Mouse (Mus musculus): ENCODE measurements around the gene Crtc3. TPM values are rescaled to one million over a fixed set of nuclear protein-coding genes. Genes with fewer than 3 reads are reported as not detected.

Gene Crtc3
- total RNA-seq (2021), result 10 to 100 TPM; 15.5 to 24.9 TPM

DNA sequence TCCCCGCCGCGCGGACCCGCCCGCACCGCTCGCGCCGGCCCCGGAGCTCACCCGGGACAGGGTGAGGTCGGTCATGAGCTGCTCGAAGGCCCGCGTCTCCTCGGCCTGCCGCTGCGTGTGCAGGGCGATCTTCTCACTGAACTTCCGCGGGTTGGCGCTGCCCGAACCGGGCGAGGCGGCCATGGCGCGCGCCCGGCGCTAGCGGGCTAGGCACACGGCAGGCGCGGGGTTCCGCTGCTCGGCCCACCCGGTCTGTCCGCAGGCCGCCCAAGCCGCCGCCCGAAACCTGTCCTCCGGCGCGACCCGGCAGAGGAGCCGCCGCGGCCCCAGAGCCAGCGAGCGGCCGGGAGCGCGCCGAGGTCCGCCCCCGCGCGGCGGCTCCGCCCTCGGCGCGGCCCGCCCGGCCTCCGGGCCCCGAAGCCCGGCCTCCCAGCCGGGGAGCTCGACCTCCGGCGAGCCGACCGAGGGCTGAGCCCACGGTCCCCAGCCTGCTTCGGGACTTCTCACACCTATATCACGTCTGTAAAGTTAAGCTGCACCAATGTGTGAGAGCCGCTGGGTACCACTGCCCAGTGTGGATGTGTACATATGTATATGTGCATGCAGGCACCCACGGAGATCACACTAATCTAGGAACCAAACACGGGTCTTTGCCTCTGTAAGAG is at the start of gene Crtc3:
TSS of gene Crtc3 (minus strand) at position 322 of the 665 bp plus-strand sequence.
- peak in 1 of 2 experiments; percentile 48 for DNase-seq (ENCODE audit: extremely low spot score in 1 of 2, low spot score in 1 of 2)

DNA sequence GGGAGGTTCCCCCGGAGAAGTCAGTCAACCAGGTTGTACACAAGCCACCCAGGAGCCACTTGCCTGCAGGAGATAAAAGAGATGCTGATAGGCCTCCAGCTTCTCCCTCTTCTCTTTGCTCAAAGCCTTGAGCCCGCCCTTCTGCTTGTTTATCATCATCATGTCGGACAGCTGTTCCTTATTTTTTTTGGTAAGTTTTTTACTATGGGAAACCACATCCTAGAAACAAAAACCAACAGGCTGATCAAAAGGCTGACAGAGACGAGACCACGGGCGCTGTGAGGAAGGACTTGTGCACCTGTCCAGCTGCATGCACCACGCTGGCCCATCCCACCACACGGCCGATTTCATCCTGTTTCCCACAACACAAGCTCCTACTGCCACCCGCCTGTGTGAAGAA is 47.5 kb upstream of the Crtc3 start:
- DNase-seq (ENCODE audit: extremely low spot score in 1 of 2, low spot score in 1 of 2), result no peak

DNA sequence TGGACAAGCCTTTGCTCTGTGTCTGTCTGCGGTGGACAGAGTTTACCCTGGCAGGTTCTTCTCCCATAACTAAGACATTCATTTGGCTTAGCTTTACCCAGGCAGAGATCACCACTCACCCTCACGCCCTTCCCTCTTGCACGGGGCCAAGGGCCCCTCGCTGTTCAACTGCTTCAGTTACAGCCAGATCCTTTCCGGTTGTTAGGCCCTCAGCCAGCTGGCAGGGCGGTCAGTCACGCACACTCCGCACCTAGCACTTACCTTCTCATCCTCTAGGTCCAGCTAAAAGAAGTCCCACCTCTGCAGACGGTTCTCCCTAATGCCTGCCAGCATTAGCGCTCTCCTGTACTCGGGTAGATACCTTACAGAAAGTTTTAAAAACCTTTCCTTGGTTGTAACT is 44.3 kb upstream of the Crtc3 start:
- DNase-seq (ENCODE audit: extremely low spot score in 1 of 2, low spot score in 1 of 2), result no peak

DNA sequence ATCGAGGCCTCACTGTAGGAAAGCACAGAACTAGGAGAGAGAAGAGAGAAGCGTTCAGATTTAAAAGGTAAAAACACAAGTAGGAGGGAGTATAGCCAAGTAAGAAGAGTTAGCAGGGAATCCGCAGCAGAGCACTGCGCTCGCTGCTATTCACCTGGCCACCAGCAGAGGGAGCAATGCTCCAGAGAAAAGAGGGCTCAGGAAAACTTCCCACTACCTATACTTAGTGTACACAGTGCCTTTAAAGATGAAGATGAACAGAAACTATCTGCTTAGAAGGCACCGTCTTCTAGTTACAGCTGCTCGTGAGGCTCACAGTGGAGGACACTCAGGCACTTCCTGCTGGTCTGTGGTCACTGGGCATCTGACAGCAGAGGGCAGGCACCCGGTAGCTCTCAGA is 41.0 kb upstream of the Crtc3 start:
- peak; percentile 76 to 90 for DNase-seq (ENCODE audit: extremely low spot score in 1 of 2, low spot score in 1 of 2)

DNA sequence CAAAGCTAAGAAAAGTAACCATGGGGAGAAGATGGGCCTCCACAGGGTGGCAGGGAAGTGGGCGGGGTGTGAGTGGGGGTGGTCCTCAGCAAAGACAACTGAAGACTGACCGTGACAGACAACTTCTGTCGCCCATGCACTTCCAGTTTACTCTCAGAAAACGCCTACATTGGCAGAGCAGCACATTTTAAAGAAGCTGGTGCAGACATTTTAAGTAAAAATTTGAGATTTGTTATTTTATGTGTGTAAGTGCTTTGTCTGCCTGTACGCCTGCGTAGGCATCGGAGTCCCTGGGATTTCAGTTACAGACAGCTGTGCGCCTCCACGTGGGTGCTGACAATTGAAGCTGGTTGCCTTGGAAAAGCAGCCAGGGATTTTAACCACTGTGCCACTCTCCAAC is 32.4 kb upstream of the Crtc3 start:
- DNase-seq (ENCODE audit: extremely low spot score in 1 of 2, low spot score in 1 of 2), result no peak

DNA sequence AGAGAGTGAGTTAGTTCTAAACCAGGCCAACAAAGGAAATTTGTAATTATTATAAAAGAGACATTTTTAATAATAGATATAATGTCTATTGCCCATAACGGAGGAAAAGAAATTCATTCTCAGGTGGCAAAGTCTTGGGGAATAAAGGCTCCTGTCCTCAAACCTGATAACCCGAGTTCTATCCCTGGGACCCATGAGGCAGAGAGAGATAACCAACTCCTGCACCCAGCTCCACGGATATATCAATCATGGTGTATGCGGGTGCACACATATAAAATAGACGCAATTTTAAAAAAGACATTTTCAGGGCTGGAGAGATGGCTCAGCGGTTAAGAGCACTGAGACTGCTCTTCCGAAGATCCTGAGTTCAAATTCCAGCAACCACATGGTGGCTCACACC is 30.9 kb upstream of the Crtc3 start:
- DNase-seq (ENCODE audit: extremely low spot score in 1 of 2, low spot score in 1 of 2), result no peak

DNA sequence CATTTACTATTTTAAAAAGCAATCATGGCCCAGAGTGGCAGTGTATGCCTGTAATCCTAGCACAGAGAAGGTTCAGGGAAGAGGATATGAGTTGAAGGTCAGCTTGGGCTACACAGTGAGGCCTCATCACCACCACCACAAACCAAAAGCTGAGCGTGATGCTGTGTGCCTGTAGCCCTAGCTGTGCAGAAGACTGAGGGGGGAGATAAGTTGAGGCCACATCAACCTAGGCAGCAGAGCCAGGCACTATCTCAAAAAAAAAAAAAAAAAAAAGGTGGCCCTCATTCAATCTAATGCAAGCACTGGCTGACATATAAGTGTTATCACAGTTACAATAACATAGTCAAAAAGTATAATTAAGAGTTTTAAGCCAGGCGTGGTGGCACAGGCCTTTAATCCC is 30.4 kb upstream of the Crtc3 start:
- DNase-seq (ENCODE audit: extremely low spot score in 1 of 2, low spot score in 1 of 2), result no peak

DNA sequence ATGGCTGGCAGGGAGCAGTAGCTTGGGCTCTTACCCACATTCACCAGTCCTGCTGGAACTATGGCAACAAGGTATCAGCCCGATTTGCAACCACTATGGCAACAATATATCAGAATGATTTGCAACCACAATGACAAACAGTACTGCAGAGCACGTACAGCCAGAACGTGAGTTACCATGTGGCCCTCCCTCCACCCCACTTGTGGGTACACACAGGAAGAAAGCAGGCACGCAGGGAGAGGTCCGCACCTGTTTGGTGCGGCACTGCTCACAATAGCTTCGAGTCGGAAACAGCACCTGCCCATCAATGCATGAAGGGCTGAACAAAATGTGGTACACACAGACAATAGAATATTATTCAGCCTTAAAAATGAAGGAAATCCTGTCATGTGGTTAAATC is 29.8 kb upstream of the Crtc3 start:
- no peak for DNase-seq (ENCODE audit: extremely low spot score in 1 of 2, low spot score in 1 of 2)

DNA sequence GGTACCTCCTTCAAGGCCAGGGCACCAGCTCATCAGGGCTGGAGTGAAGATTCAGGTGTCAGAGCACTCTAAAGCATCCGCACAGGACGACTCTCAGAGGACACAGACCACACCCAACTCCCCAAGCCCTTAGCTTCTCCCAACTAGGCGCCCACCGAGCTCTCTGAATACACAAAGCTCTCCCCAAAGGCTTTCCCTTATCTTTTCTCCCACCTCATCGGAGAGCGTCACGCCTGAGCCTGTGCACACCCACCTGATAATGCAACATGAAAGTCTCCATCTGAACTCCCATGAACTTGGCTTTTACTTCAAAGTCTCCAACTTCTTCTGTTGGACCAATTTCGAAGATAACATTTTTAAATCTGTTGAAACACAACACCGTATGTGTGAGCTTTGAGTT is 28.1 kb upstream of the Crtc3 start:
- DNase-seq (ENCODE audit: extremely low spot score in 1 of 2, low spot score in 1 of 2), result no peak

DNA sequence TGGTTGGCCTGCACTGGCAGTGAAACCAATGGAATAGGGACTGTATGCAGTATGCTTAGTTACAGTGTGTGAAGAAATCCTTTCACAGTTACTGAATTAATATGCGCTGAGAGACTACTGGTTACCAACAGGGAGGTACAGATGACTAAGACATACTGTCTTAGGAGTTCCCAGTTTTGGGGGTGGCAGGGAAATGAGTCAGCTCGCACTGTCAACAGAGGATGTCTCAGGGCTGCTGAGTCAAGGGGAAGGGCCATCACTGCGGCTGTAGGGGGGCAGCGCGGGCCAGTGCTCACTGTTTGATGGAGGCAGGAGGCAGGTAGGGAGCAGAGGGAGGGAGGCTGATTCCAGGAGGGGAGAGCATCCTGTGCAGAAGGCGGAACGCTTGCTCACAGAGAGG is 26.6 kb upstream of the Crtc3 start:
- no peak for DNase-seq (ENCODE audit: extremely low spot score in 1 of 2, low spot score in 1 of 2)

DNA sequence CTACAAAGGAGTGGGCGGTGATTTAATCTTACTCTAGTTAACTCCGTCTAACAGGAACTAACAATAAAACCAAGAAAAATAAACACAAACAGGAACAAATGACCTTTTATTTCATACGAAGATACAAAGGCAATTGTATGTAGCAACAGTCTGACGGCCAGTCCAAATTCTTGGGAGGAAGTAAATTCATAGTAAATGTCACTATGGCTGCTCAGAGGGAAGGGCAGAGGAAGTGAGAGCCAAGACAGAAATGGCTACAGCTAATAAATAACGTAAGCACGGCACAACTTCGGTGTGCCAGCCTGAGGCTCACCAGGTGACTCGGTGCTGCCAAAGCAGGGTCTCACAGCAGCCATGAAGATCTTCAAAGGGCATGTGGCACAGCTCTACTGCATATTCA is 22.8 kb upstream of the Crtc3 start:
- no peak for DNase-seq (ENCODE audit: extremely low spot score in 1 of 2, low spot score in 1 of 2)

DNA sequence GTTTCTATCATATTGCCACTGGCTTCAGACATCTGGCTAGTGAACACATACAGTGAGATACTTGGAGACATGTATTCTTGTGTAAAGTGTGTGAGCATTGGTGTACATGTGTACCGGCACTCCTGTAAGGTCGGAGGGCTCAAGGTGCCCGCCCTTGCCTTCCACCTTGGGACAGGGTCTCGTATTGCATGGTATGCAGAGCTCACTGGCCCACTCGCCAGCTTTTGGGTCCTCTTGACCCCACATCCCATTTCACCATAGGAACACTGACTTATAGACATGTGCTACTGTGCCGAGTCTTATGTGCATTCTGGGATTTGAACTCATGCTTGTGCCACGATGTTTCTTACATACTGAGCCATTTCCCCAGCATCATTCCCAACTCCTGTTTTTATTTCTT is 21.7 kb upstream of the Crtc3 start:
- DNase-seq (ENCODE audit: extremely low spot score in 1 of 2, low spot score in 1 of 2), result no peak

DNA sequence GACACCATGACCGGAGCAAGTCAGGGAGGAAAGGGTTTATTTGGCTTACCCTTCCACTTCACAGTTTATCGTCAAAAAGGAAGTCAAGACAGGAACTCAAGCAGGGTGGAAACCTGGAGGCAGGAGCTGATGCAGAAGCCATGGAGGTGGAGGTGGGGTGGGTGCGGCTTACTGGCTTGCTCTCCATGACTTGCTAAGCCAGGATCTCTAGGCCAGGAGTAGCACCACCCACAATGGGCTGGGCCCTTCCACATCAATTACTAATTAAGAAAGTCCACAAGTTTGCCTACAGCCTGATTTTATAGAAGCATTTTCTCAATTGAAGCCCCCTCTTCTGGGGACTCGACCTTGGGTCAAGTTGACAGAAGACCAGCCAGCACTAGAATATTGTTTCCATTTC is 15.4 kb upstream of the Crtc3 start:
- no peak for DNase-seq (ENCODE audit: extremely low spot score in 1 of 2, low spot score in 1 of 2)

DNA sequence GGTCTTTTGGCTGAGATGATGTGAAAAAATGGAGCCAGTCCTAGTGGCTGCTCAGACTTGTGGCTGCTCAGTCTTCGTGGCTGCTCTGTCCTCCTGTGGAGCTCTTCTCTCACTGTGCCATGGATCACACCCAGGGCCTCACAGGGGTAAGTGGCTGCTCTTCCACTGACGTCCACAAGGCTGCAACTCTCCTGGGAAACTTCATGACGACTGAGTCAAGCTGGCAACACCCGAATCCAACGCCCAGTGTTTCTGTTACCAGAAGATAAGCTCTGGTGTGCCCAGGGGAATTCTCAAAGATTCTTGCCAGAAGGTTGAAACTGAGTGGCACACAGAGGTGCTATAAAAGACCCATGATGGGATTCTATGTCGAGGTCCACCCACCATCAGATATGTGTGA is 13.8 kb upstream of the Crtc3 start:
- DNase-seq (ENCODE audit: extremely low spot score in 1 of 2, low spot score in 1 of 2), result no peak

DNA sequence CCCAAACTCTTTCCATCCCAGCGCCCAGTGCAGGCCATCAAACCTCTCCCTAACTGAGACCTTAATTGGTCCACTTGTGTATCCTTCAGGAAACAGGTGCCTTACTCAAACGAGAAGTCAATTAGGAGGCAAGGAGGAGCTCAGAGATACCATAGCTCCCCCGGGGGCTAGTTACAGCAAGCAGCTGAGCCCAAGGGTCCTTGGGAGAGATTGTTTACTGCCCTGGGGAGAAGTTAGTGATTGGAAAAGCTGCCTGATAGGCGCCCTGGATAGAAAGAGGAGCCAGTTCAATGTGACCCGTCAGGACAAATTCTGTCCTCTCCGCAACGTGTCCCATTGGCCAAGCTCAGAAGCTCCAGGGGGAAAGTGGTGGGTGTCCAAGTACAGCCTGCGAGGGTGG is 11.0 kb upstream of the Crtc3 start:
- no peak for DNase-seq (ENCODE audit: extremely low spot score in 1 of 2, low spot score in 1 of 2)

DNA sequence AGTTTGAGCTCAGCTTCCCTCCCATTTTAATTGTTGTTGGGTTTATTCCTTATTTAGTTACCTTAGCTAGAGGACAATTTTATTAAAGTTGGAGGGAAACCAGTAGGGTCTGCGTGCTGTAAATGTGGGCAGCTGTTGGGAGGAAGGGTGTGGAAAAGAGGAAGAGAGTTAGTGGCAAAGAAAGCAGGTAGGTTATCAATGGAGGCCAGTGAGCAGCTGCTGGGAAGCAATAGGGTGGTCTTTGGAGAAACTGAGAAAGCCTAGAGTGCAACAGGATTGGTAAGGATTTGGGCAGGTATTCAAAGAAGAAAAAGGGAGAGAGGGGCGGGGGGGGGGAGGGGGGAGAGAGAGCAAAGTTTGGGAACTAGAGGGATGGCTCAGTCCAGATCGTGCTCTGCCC is 10.3 kb upstream of the Crtc3 start:
- DNase-seq (ENCODE audit: extremely low spot score in 1 of 2, low spot score in 1 of 2), result no peak

DNA sequence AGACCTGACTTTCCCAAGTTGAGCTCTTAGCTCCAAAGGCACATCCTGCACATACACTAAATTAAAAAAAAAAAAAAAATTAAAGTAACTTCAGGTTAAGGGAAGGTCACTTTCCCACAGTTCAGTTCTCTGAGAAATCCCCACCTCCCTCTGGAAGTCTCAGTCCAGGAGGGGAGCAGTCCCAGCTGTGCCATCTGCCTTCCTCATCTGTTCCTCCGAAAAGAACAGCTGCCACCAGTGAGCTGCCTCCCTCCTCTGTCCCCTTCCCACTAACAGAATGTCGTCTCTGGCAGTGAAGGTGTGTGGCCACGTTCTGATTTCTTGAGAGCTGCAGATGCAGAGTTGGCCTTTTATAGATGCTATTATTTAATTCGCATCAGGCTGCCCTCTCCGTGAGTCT is 9.2 kb upstream of the Crtc3 start:
- no peak for DNase-seq (ENCODE audit: extremely low spot score in 1 of 2, low spot score in 1 of 2)

DNA sequence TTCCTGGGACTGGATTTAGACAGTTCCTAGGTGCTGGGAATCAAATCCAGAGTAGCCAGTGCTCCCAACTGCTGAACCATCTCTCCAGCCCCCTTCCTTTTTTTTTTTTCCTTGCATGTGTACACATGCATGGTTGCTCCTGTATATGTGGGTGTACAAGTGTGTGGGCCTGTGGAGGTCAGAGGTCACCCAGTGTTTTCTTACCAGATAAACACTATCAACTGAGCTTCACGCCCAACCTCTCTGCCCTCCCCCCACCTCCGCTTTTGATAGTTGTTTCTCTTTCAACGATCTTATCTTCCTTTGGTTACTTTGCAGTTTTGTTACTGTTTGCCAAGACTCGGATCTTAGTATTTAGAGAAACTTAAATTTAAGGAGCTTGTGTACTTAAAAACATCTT is 8.2 kb upstream of the Crtc3 start:
- no peak for DNase-seq (ENCODE audit: extremely low spot score in 1 of 2, low spot score in 1 of 2)

DNA sequence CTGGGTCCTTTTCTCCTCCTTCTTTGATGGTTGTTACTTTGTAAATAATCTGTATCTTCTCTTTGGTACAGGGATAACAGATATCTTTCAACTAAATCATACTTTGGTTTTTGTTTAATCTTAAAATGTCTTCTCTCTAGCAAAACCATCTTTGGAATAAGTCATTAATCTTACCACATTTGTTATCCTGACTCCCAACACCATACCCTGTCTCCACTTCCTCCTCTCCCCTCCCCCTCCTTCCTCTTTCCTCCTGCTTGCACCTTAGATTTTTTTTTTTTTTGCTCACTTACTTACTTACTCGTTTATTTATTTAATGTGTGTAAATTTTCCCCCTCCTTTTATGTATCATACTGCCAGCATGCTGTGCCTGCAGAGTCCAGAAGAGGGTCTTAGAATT is 7.7 kb upstream of the Crtc3 start:
- no peak for DNase-seq (ENCODE audit: extremely low spot score in 1 of 2, low spot score in 1 of 2)

DNA sequence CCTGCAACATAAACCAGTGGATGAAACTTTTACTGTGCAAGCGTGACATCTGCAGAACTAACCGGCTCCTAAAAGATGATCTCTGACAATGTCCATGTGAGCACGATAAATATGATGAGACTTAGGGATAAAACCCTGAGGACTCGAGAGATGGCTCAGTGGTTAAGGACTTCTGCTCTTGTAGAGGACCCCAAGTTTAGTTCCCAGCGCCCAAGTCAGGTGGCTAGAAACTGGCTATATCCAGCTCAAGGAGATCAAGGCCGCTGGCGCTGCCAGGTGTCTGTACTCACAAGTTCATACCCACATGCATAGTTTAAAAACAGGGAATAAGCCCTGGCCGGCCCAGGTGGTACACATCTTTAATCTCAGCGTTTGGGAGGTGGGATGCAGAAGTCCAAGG is 3.8 kb upstream of the Crtc3 start:
- DNase-seq (ENCODE audit: extremely low spot score in 1 of 2, low spot score in 1 of 2), result no peak

DNA sequence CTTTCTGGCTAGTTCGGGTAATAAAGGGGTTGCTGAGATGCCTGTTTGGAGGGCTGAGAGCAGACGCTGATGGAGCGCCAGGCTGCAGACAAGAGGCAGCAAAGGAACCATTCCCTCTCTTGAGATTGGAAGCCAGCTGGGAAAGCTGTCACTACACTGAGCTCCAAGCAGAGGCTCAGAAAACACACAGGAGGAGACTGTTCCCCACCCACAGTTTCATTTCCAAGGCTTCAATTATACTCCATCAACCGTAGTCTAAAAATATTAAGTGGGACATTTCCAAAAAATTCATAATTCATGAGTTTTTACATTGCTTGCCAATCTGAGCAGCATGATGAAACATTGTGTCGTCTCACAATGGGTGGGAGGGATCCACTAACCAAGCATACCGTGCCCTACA is 2.5 kb upstream of the Crtc3 start:
- DNase-seq (ENCODE audit: extremely low spot score in 1 of 2, low spot score in 1 of 2), result no peak

DNA sequence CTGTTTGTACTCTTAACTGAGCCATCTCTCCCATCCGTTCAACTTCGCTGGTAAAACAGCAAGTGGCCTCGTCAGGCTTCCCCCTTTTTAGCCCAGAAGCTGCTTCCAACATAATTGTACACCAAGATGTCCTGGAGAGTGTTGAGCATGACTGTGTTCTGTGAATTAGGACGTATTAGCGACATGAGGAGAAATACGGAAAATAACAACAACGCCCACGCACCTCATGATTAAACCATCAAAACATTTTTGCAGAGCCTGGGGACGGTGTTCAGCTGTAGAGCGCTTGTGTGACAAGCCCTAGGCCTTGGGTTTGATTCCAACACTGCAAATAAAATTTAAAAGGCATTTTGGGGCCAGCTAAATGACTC is 529 bp upstream of the Crtc3 start:
- DNase-seq (ENCODE audit: extremely low spot score in 1 of 2, low spot score in 1 of 2), result peak; percentile 16 to 26
